Mouse (Mus musculus) midbrain, postnatal 0 days (tissue): ENCODE data around the gene Dscaml1. TPM values are rescaled to one million over a fixed set of nuclear protein-coding genes. Genes with fewer than 3 reads are reported as not detected.

Source experiments
- ATAC-seq: fragments of 200-750 bp; cut with Nextera tagmentation; 2 replicates; pipeline ENCODE4 v1.8.0; 2017; ENCODE audit warnings: moderate number of reproducible peaks, mild to moderate bottlenecking, moderate TSS enrichment, moderate library complexity; ENCODE audit not compliant: low FRiP score
- DNase-seq: peaks from one replicate; pipeline ENCODE4 v3.0.0-alpha.2; 2015; ENCODE audit warnings: low spot score
- H3K27ac ChIP-seq: fragments of 300-500 bp; sonication (generic); 2 replicates; pipeline ENCODE4 v1.5.1; 2014; ENCODE audit warnings: low read depth, mild to moderate bottlenecking, low read length, mixed read lengths
- H3K27me3 ChIP-seq: fragments of 300-500 bp; sonication (generic); 2 replicates; pipeline ENCODE4 v1.6.1; 2014; ENCODE audit warnings: low read length, control low read depth, mixed read lengths; ENCODE audit not compliant: insufficient read depth
- H3K36me3 ChIP-seq: fragments of 300-500 bp; sonication (generic); 2 replicates; pipeline ENCODE4 v1.6.1; 2014; ENCODE audit warnings: low read length, control low read depth, mixed read lengths; ENCODE audit not compliant: insufficient read depth
- H3K4me1 ChIP-seq: fragments of 300-500 bp; sonication (generic); 2 replicates; pipeline ENCODE4 v1.6.1; 2014; ENCODE audit warnings: mild to moderate bottlenecking, control low read depth, antibody characterized with exemption, low read length, mixed read lengths; ENCODE audit not compliant: insufficient read depth
- H3K4me2 ChIP-seq: fragments of 300-500 bp; sonication (generic); 2 replicates; pipeline ENCODE4 v1.6.1; 2014; ENCODE audit warnings: low read depth, mild to moderate bottlenecking, low read length, mixed read lengths; ENCODE audit not compliant: poor library complexity, severe bottlenecking
- H3K4me3 ChIP-seq: fragments of 300-500 bp; sonication (generic); 2 replicates; pipeline ENCODE4 v1.5.1; 2014; ENCODE audit warnings: low read depth, mild to moderate bottlenecking, low read length, moderate library complexity
- H3K9ac ChIP-seq: fragments of 300-500 bp; sonication (generic); replicated peaks from 2 replicates; pipeline ENCODE4 v1.6.1; 2014; ENCODE audit warnings: mild to moderate bottlenecking, low read length, moderate library complexity, mixed read lengths; ENCODE audit not compliant: poor library complexity, severe bottlenecking
- H3K9me3 ChIP-seq: fragments of 300-500 bp; sonication (generic); 2 replicates; pipeline ENCODE4 v1.6.1; 2016; ENCODE audit warnings: low read length, control low read depth
- CTCF ChIP-seq: IDR thresholded peaks from 2 replicates; pipeline ENCODE4 v1.5.1; 2016; ENCODE audit warnings: antibody characterized with exemption, mild to moderate bottlenecking
- whole genome bisulfite sequencing: fragments of 180-500 bp; shearing (Covaris S2); extraction: QIAGEN DNeasy Blood & Tissue Kit; methylation state at CpG from one replicate; pipeline ENCODE4 v1.1.7; 2014; 5-methylcytosine and 5-hydroxymethylcytosine counted together
- polyA plus RNA-seq: library from polyadenylated mRNA; unstranded; fragments of >200 nt; fragmentation: Nextera tagmentation; extraction: Ambion mirVana; gene quantifications from 2 replicates; pipeline ENCODE4 v1.2.1, GENCODE M21; 2015
- total RNA-seq: library from RNA; depleted of rRNA; stranded (reverse); fragments of >200 nt; gene quantifications from 2 replicates; pipeline ENCODE4 v1.2.3, GENCODE M21; 2014

Gene Dscaml1
- total and polyA plus RNA-seq, 2 experiments from 2014 or later = 14.6 to 42.1 TPM

DNA sequence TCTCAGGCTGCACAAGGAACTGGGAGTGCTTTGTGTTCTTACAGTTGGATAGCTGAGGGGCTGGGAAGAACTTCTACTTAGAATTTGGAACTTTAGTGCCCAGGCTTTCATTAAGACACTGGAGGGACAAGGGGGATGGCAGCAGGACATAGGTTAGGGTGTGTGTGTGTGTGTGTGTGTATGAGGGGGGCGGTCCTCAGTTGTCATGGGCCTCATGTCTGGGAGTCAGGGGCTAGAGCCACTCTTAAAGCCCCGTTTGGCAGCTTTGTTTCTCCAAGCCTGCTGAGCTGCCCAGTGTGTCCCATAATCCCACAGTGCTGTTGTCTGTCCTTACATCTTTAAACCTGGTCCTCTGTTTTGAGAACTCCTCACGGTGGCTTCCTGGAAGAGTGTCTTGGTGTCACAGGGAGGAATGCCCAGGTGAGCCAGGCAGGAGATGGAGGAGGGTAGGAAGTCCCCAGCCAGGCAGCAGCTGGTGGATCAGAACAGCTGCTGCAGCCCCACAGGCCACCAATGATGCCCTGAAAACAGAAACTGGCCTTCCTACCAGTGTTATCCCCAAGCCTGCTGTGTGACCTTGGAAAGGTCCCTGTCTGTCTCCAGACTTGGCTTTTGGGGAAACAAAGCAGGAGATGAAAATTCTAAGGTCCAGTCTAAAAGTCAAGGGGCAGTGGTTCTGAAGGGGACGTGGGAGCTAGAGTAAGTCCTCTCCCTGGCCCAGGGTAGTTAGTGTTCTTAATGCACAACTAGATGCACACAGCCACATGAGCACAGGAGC, 13.5 kb upstream of the Dscaml1 start:
- no peaks in the 10 kb centered on the region for H3K9me3 ChIP-seq
- no peak overlapping the region for H3K4me2 ChIP-seq
- 77% methylated on average over 4 of the region's 4 CpGs for WGBS
- H3K27me3 ChIP-seq = no peaks in the 10 kb centered on the region
- no peaks in the 10 kb centered on the region for H3K36me3 ChIP-seq
- H3K4me3 ChIP-seq = no peak overlapping the region
- no peak overlapping the region for H3K27ac ChIP-seq
- H3K4me1 ChIP-seq = no peaks in the 10 kb centered on the region
- ATAC-seq = no peak
- H3K9ac ChIP-seq = no peak overlapping the region
- DNase-seq = no peak
- no peak for TF ChIP-seq CTCF

DNA sequence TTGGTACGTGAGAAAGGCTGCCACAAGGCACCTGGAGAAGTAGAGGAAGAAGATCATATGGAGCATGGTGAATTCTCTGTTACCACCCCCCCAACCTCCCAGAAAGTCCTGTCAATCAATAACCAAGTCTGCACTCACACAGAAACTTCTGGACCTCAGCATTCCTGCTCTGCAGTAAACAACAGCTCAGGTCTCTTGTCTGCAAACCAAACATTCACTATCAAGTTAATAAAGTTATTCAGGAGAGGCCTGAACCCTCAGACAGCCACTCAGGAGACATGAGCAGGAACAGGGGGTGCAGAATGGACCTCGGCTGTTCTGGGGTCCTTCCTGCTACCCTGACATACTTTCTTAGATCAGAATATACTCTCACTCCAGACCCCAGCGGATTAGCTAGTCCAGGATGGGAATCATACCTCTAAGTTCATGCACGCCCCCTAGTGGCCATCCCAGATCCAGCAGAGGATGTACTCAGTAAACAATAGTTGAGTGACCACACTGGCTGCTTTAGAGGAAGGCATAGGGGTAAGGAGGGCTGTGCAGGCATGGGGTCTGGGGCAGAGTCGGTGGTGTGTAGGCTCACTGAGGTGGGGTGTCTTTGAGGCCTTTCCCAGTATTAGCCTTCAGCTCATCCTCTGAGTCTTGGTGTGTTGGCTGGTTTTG, 12.8 kb upstream of the Dscaml1 start:
- Histone ChIP-seq H3K4me3 (no peak overlapping the region), H3K4me2 (no peak overlapping the region), H3K27ac (no peak overlapping the region), H3K9ac (no peak overlapping the region), H3K36me3 (no peaks in the 10 kb centered on the region), H3K9me3 (no peaks in the 10 kb centered on the region), H3K4me1 (no peaks in the 10 kb centered on the region), H3K27me3 (no peaks in the 10 kb centered on the region)
- WGBS = 59% methylated on average over 5 of the region's 5 CpGs
- TF ChIP-seq CTCF = peak; percentile 72
- DNase-seq (peak; percentile 48), ATAC-seq (no peak)

DNA sequence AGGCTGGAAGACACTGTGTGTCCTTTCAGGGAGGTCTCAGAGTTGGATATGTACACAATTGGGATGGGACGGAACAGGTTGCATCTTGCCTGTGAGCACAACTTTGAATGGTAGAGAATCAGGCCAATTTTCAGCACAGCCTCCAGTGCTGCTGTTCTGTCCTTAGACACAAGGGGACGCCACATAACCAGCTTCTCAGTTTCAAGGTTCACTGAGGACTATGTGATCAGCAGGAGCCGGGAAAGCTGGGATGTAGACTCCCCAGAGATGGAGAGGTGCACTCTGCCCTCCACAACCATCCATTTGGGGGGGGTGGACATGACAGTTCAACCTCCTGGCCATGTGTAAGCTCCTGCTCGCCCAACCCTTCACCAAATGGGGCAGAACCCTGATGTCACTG, 10.5 kb upstream of the Dscaml1 start:
- no peak overlapping the region for H3K4me2 ChIP-seq
- no peak overlapping the region for H3K27ac ChIP-seq
- TF ChIP-seq CTCF = peak; percentile 96
- no peaks in the 10 kb centered on the region for H3K4me1 ChIP-seq
- DNase-seq (peak; percentile 75), ATAC-seq (no peak)
- H3K27me3 ChIP-seq = no peaks in the 10 kb centered on the region
- no peaks in the 10 kb centered on the region for H3K36me3 ChIP-seq
- no peak overlapping the region for H3K4me3 ChIP-seq
- no peak overlapping the region for H3K9ac ChIP-seq
- 48% methylated on average over 4 of the region's 4 CpGs for WGBS
- H3K9me3 ChIP-seq = no peaks in the 10 kb centered on the region

GRCm38 (mm10) chr9:45417245-45417644, 9.2 kb upstream of the Dscaml1 start:
- Histone ChIP-seq H3K9me3 (no peaks in the 10 kb centered on the region), H3K4me2 (no peak overlapping the region), H3K36me3 (no peaks in the 10 kb centered on the region), H3K27ac (no peak overlapping the region), H3K4me1 (no peaks in the 10 kb centered on the region), H3K4me3 (no peak overlapping the region), H3K9ac (no peak overlapping the region), H3K27me3 (no peaks in the 10 kb centered on the region)
- DNase-seq (peak; percentile 70), ATAC-seq (no peak)
- WGBS = 27% methylated on average over 8 of the region's 8 CpGs
- TF ChIP-seq CTCF = peak; percentile 87

DNA sequence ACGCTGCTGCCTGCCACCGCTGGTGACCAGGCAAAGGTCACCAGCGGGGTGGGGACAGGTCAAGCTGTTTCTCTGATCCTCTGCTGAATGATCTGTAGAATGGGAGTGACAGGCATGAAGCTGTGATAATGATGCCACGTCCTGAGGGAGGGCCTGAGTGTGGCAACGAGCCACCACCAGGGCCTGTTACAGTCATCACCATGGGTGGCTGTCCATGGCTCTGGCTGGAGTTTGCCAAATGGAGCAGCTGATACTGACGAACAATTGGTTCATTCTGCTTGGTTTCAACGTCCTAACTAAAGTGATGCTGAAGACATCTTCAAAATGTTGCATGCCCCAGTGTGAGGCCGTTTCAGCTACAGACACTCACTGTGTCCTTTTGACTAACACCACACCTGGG, 8.2 kb upstream of the Dscaml1 start:
- Histone ChIP-seq H3K27ac (no peak overlapping the region), H3K4me2 (no peak overlapping the region), H3K4me1 (no peaks in the 10 kb centered on the region), H3K9me3 (no peaks in the 10 kb centered on the region), H3K4me3 (no peak overlapping the region), H3K27me3 (no peaks in the 10 kb centered on the region), H3K36me3 (no peaks in the 10 kb centered on the region), H3K9ac (no peak overlapping the region)
- no peak for TF ChIP-seq CTCF
- ATAC-seq (no peak), DNase-seq (no peak)
- 54% methylated on average over 8 of the region's 8 CpGs for WGBS

DNA sequence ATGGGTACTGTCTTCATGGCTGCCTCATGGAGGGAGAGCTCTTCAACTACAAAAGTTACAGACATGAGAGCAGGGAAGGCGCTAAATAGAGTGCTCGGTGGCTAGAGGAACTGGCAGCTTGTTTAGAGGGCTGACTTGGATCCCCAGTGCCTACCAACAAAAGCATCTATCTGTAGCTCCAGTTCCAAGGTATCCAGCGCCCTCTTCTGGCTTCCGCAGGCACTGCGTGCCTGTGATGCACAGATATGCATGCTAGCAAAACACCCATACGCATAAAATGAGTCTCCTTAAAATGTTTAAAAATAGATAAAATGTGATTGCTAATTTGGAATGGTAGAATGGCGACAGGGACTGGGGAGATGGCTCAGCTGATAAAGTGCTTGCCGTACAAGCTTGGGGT, 5.2 kb upstream of the Dscaml1 start:
- peak; percentile 64 for TF ChIP-seq CTCF
- Histone ChIP-seq H3K4me1 (no peaks in the 10 kb centered on the region), H3K4me3 (no peak overlapping the region), H3K9ac (no peak overlapping the region), H3K27ac (no peak overlapping the region), H3K9me3 (no peaks in the 10 kb centered on the region), H3K4me2 (no peak overlapping the region), H3K36me3 (no peaks in the 10 kb centered on the region), H3K27me3 (no peaks in the 10 kb centered on the region)
- no peak for ATAC-seq
- 67% methylated on average over 8 of the region's 8 CpGs for WGBS
- no peak for DNase-seq
